Mouse (Mus musculus): ENCODE measurements at regions not wholly inside any gene's neighbourhood (a gene's known extent, or its start where the extent isn't known, plus 50 kb on each side); places are given as distances from the start of the nearest gene placed in this dataset.
"Not testable (repeated sequence)": the region's sequence is repeated elsewhere in the genome, so short reads cannot be mapped to it uniquely, and the experiment has no call there.

- not testable (repeated sequence) for DNase-seq
These were observed 74.2 kb upstream of the Cdh13 start for GRCm38 (mm10) chr8:118209301-118209700.

- DNase-seq: no peak
These were observed 92.7 kb upstream of the Cdh13 start for GRCm38 (mm10) chr8:118190866-118191265.

GRCm38 (mm10) chr8:118189226-118189625, 94.3 kb upstream of the Cdh13 start:
- no peak for DNase-seq

- no peak for DNase-seq
These were observed 114.5 kb upstream of the Cdh13 start for GRCm38 (mm10) chr8:118169001-118169413.

GRCm38 (mm10) chr8:118162171-118162570, 121.4 kb upstream of the Cdh13 start:
- no peak for DNase-seq

GRCm38 (mm10) chr8:118147359-118148205, 136.0 kb upstream of the Cdh13 start:
- DNase-seq: no peak

GRCm38 (mm10) chr8:118144546-118144945, 139.0 kb upstream of the Cdh13 start:
- DNase-seq: no peak

- no peak for DNase-seq
These were observed 141.2 kb upstream of the Cdh13 start for GRCm38 (mm10) chr8:118142311-118142710.

- DNase-seq: no peak
These were observed 143.6 kb upstream of the Cdh13 start for GRCm38 (mm10) chr8:118139928-118140327.

GRCm38 (mm10) chr8:118137846-118138245, 145.7 kb upstream of the Cdh13 start:
- no peak for DNase-seq

- DNase-seq: no peak
These were observed 158.5 kb upstream of the Cdh13 start for GRCm38 (mm10) chr8:118124993-118125392.

GRCm38 (mm10) chr8:118114253-118114652, 169.3 kb upstream of the Cdh13 start:
- DNase-seq: no peak

GRCm38 (mm10) chr8:118104464-118105050, 179.0 kb upstream of the Cdh13 start:
- DNase-seq: no peak

GRCm38 (mm10) chr8:118101346-118101745, 182.2 kb upstream of the Cdh13 start:
- DNase-seq: no peak

- DNase-seq: no peak
These were observed 220.8 kb upstream of the Cdh13 start for GRCm38 (mm10) chr8:118062736-118063135.

GRCm38 (mm10) chr8:118056781-118057180, 226.8 kb upstream of the Cdh13 start:
- DNase-seq: no peak

GRCm38 (mm10) chr8:118055536-118055935, 228.0 kb upstream of the Cdh13 start:
- no peak for DNase-seq

GRCm38 (mm10) chr8:118050386-118050785, 233.1 kb upstream of the Cdh13 start:
- no peak for DNase-seq

GRCm38 (mm10) chr8:118042253-118042860, 240.6 kb upstream of the Mphosph6 start:
- no peak for DNase-seq

GRCm38 (mm10) chr8:118041253-118041652, 239.5 kb upstream of the Mphosph6 start:
- no peak for DNase-seq

- DNase-seq: no peak
These were observed 236.1 kb upstream of the Mphosph6 start for GRCm38 (mm10) chr8:118037801-118038200.

GRCm38 (mm10) chr8:118034051-118034450, 232.3 kb upstream of the Mphosph6 start:
- no peak for DNase-seq

- DNase-seq: no peak
These were observed 229.7 kb upstream of the Mphosph6 start for GRCm38 (mm10) chr8:118031406-118031805.
